Mouse (Mus musculus) heart, postnatal 0 days (tissue): ENCODE measurements at regions not wholly inside any gene's neighbourhood (a gene's known extent, or its start where the extent isn't known, plus 50 kb on each side); places are given as distances from the start of the nearest gene placed in this dataset.

Experiments
- CTCF ChIP-seq: IDR thresholded peaks from 2 replicates; pipeline ENCODE4 v1.5.1; 2016; ENCODE audit warnings: antibody characterized with exemption, control low read depth, low read depth
- EP300 ChIP-seq: IDR thresholded peaks from 2 replicates; pipeline ENCODE4 v1.6.1; 2016; ENCODE audit warnings: antibody characterized with exemption, low read depth

DNA sequence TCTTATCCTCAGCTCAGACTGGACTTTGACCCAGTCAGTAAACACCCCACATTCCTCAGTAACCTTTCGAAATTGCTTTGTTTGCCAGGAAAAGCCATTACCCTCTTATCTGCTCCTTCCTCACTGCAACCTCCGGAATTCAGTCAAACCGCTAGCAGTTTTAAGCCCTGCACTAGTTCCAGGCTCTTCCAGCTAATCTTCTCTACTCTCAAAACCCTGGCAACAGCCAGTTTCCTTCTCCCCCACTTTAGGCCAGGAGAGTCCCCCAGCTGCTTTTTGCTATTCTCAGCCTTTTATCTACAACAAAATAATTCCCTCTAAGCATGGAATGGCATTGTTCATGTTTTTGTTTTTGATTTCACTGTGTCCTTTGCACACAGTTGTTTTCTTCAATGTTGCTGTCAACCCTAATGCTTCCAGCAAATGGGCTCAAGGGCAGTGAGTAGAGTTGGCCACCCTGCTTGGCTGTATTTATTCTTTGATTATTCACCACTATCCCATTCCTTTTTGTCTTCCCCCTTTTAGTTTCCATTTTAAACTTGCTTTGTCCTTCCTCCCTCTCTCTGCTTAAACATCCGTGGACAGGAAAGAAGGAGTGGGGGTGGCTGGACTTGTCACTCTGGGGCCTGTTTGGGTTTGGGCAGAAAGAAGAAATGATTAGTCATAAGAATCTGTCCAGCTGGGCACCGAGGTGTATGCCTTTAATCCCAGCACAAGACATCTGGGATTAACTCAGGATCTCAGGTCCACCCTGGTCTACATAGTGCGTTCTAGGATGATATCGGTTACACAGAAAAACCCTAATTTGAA, 73.5 kb upstream of the Zcchc13 start:
- TF ChIP-seq CTCF: no peak
- no peak for TF ChIP-seq EP300
